Mouse (Mus musculus) myocyte (in vitro differentiated cells): ENCODE measurements at regions not wholly inside any gene's neighbourhood (a gene's known extent, or its start where the extent isn't known, plus 50 kb on each side); places are given as distances from the start of the nearest gene placed in this dataset.

Experiments
- CEBPB ChIP-seq: IDR thresholded peaks from 2 replicates; pipeline ENCODE4 v1.6.1; 2011; ENCODE audit warnings: mild to moderate bottlenecking, moderate library complexity; ENCODE audit not compliant: poor library complexity, insufficient read depth, severe bottlenecking
- POLR2A ChIP-seq: IDR thresholded peaks from one replicate; pipeline ENCODE4 v1.6.1; 2011; ENCODE audit warnings: low read depth, mild to moderate bottlenecking, control low read depth, moderate library complexity; ENCODE audit not compliant: insufficient read length
- TCF12 ChIP-seq: IDR thresholded peaks from one replicate; pipeline ENCODE4 v1.6.1; 2011; ENCODE audit warnings: mild to moderate bottlenecking, control low read depth; ENCODE audit not compliant: poor library complexity, insufficient read depth, severe bottlenecking

- no peak for TF ChIP-seq TCF12
- TF ChIP-seq CEBPB, result no peak
- no peak for TF ChIP-seq POLR2A
Measured at GRCm38 (mm10) chr11:66625491-66625890, 99.7 kb upstream of the Shisa6 start.
